Mouse (Mus musculus) left cerebral cortex, adult 18-20 months (tissue): ENCODE data around the gene Sbf2. TPM values are rescaled to one million over a fixed set of nuclear protein-coding genes. Genes with fewer than 3 reads are reported as not detected.
A peak's percentile ranks its signal among the peaks of the same experiment; 100 is the strongest.
"Not testable (repeated sequence)": the region's sequence is repeated elsewhere in the genome, so short reads cannot be mapped to it uniquely, and the experiment has no call there.

Experiments
- DNase-seq, 2 experiments: peaks; one replicate each; pipeline ENCODE4 v3.0.0; 2021 to 2022; ENCODE audit warnings: low spot score in 2 of 2, mixed read lengths in 1 of 2
- total RNA-seq, 2 experiments: library from RNA; stranded (reverse); gene quantifications; 2 replicates each; pipeline ENCODE4 v1.2.3; 2021

Gene Sbf2
- total RNA-seq, 2 experiments from 2014 or later: 52.6 to 55.5 TPM

DNA sequence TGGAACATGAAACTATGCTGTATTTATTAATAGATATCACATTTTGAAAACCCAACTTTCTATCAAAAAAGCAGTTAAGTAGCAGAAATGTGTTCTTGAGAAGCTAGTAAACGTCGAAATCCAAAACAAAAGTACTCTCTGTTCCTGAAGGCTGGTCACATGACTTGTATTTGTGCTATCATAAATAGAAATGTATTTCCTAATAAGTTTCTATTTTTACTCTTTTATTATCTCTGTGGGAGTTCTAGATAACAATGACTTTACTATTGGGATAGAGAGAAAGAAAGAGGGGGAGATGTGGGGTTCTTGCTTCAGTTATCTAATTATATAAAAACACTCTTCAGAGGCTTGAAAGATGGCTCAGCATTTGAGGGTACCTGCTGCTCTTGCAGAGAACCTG, 29.5 kb downstream of the Sbf2 start:
- no peak for DNase-seq

DNA sequence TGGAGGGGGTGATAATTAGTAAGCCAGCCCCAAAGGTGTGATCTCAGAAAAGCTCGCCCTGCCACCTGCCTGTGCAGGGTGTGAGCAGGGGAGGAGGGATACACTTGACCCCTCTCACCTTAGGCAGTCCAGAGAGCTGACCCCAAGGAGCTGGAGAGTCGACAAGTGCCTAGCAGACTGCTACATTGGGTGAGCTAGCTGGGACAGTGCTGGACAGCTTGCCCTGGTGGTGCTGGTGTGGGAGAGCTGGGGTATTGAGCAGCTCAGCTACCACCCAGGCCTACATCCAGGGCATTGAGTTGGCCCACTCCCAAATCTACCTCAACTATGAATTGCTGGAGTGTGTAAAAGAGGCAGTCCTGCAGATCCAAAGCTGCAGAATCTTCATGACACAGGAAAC, 30.6 kb downstream of the Sbf2 start:
- DNase-seq: no peak

DNA sequence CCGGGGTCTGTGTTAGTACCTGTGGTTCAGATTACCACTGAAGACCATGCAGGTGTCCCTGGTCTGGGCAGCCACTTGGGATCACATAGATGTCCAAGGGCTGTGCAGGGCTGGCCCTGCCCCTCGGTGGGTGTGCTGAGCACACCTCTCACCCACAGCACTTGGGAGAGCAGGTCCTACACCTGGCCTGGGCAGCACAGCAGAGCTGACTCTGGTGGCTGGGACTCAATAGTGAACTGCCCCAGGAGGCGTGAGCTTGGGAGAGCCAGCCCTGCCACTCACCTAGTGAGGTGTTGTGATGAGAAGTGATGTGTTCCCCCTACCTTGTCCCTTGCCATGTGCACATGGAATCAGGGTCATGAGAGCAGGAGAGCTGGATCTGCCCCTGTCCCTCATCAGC, 31.0 kb downstream of the Sbf2 start:
- DNase-seq: no peak

DNA sequence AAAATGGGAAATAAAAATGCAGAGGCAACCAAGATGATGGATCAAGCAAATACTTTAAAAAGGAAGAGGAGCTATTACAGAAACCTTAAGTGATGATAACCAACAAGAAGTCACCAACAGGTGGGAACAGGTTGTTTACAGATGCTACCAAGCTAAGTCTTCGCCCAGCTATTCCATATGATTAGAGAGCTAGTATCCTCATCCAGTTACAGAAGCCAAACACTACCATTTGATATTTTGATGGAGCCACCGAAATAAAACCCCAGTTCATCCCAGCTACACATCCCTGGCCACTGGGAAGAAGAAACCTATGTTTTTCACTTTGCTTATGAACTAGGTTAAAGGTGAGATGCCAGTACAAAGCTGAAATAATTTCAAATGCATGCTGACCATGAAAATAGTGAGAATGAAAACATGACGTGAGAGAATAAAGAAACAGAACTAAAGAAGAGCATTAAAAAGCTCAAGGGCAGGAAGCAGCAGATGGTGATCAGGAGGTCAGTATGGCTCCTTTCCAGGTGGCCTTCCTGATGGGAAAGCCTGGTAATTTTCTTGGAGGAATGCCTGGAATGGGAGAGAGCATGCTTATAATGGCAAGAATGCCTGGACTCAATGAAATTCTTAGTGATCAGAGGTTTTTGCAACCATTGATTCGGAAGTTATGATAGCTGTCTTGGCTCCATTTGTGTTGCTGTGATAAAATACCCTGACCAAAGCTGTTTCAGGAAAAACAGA, 48.7 kb downstream of the Sbf2 start:
- no peak for DNase-seq

DNA sequence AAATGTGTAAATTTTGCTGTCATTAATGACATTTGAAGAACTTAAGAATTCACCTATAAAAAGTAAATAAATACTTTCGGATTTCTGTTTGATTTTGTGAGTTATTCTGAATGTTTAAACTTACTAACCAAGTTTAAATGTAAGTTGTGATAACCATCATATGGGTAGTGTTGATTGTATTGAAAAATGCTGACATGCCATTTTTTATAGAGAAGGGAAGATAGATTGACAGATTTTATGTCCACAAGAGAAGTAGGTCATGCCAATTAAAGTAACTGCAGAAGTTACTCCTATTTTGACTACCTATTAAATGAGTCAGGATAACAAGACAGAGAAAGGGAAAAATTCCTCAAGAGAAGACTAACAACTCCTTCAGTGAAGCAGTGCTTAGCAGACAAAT, 53.1 kb downstream of the Sbf2 start:
- DNase-seq: no peak

DNA sequence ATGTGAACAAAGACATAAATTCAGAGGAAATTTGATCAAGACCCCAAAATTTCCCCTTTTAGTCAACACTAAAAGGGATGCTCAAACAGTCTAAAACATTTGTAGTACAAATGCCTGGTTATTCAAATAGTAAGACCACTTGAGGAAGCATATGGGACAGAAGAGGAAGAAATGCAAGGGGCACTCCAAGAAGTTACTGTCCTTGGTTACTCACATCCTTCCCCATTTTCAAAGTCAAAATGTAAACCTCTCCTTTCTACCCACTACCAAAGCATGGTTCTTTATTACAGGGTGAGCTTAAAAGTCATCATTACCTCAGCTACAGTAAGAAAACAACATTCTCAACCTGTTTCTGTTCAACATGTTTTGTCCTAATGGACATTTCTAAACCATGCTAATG, 57.7 kb downstream of the Sbf2 start:
- no peak for DNase-seq

DNA sequence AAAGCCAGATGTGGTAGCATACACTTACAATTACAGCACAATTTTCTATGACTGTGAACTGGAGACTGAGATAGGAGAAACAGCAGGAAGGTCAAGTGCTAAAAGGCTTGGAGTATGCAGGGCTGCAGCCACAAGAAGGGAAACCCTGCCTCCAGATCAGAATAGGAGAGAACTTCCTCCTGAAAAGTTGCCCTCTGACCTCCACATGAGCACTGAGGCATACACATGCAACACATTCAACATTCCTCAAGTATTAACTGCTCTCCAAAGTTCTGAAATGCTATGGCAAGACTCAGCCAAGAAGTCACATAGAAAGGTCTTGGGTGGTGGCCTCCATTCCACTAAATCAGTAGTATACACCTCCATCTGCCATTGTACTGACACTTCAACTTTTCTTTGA, 58.5 kb downstream of the Sbf2 start:
- DNase-seq: no peak

DNA sequence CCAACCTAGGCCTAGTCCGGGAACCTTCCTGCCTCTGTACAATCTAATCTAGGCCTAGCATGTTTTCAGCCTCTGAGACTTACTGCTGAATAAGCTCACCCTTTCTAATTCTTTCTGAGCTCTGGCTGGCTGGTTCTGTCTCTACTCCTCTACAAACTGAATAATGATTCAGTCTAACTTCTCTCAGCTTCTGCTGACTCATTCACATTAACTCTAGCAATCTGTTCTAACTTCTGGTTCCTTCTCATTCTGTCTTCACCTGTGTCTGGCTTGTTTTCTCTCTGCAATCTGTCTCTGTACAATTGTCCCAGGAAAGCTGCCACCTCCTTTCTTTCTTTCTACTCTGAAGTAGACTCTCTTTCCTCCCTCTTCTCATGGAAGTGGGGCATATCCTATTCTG, 59.5 kb downstream of the Sbf2 start:
- peak; percentile 9 to 12 for DNase-seq

DNA sequence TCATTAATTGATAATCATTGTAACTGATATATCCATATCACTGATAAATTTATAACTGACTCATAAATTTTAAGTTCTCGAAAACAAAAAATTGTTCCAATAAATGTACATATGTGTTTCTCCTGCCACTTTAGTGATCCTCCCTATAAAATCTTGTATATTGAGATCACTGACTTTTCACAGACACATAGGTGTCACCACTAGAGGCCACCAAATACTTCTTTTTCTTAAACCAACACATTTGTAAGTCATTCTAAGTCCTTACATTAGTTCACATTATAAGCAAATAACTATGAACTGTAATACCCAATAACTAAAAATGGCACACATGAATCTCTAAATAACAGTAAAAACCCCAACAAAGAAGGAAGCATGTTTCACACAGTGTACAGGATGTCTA, 66.5 kb downstream of the Sbf2 start:
- no peak for DNase-seq

DNA sequence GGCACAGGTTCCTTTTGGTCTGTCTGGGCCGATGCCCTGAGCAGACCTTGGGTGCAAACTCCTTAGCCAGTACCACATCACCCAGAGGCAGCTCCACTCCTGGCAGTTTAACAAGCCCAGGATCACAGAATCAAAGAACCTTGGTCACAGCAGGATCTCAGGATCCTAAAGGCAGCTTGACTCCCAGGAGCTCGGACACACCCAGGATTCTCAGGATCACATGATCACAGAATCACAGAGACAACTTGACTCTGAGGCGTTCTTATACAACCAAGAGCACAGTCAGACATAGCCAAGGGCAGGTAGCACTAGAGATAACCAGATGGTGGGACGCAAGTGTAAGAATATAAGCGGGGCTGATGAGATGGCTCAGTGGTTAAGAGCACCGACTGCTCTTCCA, 71.4 kb downstream of the Sbf2 start:
- DNase-seq: no peak

DNA sequence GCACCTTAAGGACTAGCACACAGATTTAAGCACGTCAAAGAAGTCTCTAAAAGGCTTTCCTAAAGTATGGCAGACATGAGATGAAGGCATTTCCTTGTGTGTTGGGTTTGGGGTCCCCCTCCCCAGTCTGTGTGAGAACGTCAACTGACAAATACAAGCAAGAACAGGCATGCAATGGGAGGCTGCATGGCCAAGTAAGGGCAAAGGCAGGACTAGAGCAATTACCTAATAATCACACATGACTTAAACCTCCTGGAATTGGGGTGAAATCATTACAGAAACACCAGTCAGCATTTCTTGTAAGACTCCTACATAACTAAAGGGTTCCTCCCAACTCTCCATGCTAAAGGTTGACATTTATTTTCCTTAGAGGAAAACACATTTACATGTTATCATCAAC, 75.5 kb downstream of the Sbf2 start:
- DNase-seq: no peak

DNA sequence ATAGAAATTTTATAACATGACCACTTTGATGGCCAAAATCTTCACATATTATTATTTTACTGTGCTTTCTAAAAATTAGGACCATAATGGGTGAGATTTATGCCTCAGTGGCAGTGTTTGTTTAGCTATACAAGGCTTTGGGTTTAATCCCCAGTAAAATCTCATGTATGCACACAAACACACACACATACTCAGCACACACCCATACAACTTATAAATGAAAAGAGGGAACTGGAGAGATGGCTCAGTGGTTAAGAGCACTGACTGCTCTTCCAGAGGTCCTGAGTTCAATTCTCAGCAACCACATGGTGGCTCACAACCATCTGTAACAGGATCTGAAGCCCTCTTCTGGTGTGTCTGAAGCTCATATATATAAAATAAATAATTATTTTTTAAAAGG, 84.4 kb downstream of the Sbf2 start:
- not testable (repeated sequence) for DNase-seq

DNA sequence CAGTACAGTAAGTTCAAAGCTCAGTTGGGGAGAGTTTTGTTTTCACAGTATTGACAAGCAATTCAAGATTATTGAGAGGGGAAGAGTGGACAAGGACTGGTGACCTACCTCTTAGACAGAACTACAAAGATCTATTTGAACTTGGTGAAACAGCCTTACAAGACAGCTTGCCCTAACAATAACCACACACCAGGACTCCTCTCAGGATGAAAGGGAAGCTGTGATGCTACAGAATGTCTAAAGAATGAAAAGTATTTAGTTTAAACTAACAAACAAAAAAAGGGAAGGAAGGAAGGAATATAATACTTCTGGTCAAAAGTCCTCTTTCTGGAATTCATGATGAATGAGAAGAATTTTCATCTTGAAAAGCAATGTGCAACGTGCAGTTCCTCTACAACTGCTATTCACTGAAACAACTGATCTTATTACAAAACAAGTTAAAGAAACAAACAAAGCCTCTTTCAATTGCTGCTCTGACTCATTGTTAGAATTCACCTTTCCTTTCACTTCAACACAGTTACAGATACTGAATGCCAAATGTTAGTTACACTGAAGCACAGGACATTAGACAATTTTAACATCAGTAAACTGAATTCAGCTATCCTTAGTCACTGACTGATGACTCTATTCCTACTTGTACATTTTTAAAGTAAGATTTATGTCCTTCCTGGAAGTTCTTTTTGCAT, 89.5 kb downstream of the Sbf2 start:
- no peak for DNase-seq

DNA sequence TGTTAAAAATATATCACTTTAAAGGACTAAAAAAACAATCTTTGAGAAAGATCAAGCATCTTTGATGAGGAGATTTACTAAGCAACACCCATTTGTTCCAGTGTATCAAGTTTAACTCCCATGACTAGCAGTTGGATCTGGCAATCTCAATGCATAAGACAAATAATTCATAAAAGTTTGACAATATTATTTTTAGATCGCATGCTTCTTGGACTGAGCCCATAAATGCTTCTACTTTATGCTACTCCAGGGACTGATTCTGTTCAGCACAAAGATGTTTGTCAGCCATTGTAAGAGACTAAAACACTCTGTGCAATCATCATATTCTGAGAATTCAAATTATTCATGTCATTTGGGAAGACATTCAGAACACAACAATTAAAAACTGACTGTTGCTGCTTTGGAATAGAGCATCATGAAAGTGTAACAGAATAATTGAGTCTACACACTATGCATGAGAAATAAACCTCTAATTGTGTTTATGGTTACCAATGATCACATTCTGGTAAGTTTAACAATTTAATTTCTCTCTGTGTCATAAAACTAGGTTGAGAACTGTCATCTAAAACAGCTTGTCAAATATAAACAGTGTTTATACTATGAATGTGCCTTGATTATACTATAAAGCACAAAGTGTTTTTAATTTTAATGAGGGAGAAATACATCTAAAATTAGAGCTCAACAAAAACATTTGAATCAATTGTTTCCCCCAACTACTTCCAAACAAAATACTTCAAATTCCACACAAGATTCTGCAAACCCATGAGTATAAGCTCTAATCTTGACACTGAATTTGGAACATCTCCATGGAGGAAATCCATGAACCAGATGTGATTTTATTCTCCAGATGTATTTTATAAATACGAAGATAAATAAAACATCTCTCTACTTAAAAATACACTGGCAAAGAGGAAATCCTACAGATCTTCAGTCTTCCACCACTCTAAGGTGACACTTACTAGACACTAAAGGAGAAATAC, 98.2 kb downstream of the Sbf2 start:
- DNase-seq: no peak

DNA sequence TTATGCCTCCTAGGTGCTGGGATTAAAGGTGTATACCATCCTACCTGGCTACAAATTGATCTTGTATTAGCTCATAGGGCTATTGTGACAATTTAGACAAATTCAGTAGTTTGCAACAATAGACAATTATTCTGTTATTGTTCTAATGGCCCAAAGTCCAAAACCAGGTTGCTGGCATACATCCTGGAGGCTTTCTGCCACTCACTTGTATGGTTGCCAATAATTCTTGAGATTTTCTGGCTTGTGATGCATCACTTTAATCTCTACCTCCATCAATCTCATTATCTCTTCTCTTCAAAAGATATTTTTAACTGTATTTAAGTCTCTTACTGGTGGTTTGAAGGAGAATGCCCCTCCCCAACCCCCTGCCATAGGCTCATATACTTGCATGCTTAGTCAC, 100.6 kb downstream of the Sbf2 start:
- DNase-seq: no peak

DNA sequence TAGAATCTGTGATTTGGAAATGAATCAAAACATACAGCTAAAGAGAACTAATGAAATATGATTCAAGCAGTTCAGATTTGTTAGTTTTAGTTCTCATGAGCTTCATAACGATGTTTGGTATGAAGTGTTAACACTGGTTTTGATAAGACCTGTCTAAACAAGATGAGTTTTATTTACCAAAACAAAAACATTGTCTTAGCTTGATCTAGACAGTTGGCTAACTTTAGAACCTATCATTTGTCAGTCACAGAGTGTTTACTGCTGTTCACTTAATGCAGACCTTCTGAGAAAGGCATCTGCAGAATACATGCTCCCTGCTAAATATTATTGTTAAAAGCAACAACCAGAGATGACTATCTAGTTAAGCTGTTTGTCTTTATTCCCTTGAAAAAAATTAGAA, 116.1 kb downstream of the Sbf2 start:
- no peak for DNase-seq

DNA sequence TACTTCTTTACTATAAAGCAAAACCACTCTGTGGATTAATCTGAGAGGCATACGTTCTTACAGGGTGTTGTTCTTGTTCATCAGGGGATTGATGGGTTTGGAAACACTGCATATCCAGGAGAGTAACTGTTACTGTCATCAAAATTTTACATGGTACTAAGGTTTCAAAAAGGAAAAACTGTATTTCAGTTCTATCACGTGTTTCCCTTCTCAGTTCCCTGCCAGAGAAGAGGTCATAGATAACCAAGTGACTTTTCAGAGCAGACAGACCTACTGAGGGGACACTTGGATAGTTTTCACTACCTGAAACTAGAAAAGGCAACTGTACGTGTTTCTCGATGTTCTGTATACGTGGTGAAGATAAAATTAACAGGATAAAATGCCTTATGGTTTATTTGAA, 123.7 kb downstream of the Sbf2 start:
- no peak for DNase-seq

DNA sequence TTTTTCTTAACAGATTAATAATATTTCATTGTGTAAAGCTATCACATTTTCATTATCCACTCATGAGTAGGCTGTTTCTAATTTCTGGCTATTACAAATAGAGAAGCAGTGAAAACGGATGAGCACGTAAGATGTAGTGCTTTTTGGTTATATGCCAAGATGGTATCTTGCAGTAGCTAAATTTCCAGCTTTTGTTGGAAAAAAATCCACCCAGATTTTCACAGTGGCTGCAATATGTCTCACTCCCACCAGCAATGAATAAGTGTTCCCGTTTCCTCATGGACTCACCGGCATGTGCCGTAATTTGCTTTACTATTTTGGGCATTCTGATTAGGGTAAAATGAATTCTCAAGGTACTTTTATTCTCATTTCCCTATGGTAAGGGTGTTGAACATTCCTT, 129.7 kb downstream of the Sbf2 start:
- peak in 1 of 2 experiments; percentile 9 for DNase-seq

DNA sequence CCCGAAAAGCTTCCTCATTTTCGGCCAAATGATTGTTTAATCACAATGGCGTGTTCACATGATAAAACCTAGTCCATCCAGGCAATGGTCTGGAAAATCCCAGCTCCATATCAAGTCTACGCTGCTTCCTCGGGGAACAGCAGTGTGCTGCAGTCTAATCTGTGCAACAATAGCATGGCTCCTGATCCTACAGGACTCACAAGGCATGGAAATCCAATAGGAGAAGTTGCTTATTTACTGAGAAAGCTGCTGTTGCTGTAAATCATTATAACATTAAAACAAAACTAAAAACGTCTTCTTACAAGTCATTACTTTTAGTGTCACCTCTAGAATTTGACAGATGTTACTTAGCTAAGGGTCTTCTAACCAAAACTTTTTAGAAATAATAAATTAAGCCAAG, 143.7 kb downstream of the Sbf2 start:
- no peak for DNase-seq

DNA sequence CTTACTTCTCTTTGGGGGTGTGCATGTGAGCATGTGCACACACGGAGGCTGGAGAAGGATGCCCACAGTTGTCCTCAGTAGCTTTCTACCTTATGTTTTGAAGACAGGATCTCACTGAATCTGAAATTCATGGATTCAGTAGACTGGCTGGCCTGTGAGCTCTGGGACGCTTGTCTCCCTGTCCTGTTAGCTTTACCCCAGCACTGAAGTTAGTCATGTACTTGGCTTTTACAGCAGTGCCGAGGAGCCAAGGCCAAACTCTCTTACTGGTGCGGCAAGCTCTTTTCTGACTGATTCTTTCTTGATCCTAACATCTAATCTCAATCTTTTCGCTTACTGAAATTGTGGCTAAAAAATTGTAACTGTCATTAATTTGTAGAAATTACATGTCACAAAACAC, 151.3 kb downstream of the Sbf2 start:
- DNase-seq: no peak

DNA sequence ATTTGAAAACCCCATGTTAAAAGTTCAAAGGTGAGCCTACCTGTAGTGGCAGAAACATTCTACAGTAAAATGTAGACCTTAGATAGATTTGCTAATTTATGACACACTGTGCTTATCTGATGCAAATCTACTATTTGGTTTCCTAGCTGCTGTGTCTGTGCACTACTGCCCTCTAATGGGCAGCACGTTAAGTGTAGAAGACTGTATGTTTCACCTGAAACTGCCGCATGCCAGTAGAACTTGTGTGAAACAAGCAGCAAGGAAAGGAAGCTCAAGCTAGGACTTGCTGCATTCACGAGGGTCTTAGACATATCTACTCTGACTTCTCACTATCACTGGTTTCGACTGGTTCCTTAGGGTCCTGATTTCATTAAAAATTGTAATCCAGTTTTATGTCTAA, 182.4 kb downstream of the Sbf2 start:
- DNase-seq: peak; percentile 51 to 62

DNA sequence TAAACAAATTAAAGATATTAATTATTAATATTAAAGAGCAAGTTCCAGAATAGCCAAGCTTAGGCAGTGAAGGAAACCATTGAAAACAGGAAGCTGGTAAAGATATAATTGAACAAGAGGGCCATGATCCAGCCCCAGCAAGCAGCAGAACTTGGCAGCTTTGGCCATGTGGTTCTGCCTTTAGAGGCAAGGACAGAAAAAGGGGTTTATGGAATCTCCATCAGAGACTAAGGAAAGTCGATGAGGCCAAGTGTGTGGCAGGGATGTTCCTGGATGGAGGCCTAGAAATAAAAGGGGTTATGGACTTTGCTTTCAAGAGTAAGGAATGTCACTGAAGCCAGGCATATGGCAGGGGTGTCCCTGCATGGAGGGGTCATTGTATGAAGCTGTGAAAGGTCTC, 198.4 kb downstream of the Sbf2 start:
- DNase-seq: no peak
